Mouse (Mus musculus) hematopoietic stem cell, adult 5-6 weeks (primary cell): Measurements from ENCODE around the gene Serhl. TPM values are rescaled to one million over a fixed set of nuclear protein-coding genes. Genes with fewer than 3 reads are reported as not detected.

Source experiments
- total RNA-seq: library from RNA; stranded (forward); fragments of 172-1452, 232-1000 nt; gene quantifications from 2 replicates; pipeline ENCODE4 v1.2.3, GENCODE M21; 2017

The Serhl gene
- total RNA-seq, 1 experiment from 2014 or later, result 39.3 TPM

Other genes with a start within 250 kb of the Serhl start
- gene Tcf20, start 101.6 kb upstream of the Serhl start, total RNA-seq, result 113 and 129 TPM in 2 replicates
- 19.2 and 41.0 TPM in 2 replicates for gene Nfam1, start 56.2 kb upstream of the Serhl start, total RNA-seq
- 67.3 and 103 TPM in 2 replicates for gene Rrp7a, start 33.3 kb downstream of the Serhl start, total RNA-seq
- gene Poldip3, start 59.9 kb downstream of the Serhl start, total RNA-seq, result 86.0 and 96.3 TPM in 2 replicates
- gene Cyb5r3, start 83.1 kb downstream of the Serhl start, total RNA-seq, result 28.6 and 38.4 TPM in 2 replicates
- not detected in 2 replicates for gene A4galt, start 162.3 kb downstream of the Serhl start, total RNA-seq